Mouse (Mus musculus): ENCODE data around the gene Frmd4a.

Frmd4a gene

GRCm38 (mm10) chr2:4438739-4439138 lies 421.2 kb downstream of the Frmd4a start:
- peak; percentile 21 for DNase-seq (ENCODE audit: extremely low read depth, low read depth)

GRCm38 (mm10) chr2:4439909-4440308 lies 422.4 kb downstream of the Frmd4a start:
- no peak for DNase-seq (ENCODE audit: extremely low read depth, low read depth)

GRCm38 (mm10) chr2:4441840-4442239 lies 424.3 kb downstream of the Frmd4a start:
- no peak for DNase-seq (ENCODE audit: extremely low read depth, low read depth)

- no peak for DNase-seq (ENCODE audit: extremely low read depth, low read depth)
Measured at GRCm38 (mm10) chr2:4444740-4445139, 427.2 kb downstream of the Frmd4a start.

GRCm38 (mm10) chr2:4445629-4446400 lies 428.3 kb downstream of the Frmd4a start:
- no peak for DNase-seq (ENCODE audit: extremely low read depth, low read depth)

- no peak for DNase-seq (ENCODE audit: extremely low read depth, low read depth)
Measured at GRCm38 (mm10) chr2:4449860-4450480, 432.5 kb downstream of the Frmd4a start.

GRCm38 (mm10) chr2:4452590-4453400 lies 435.3 kb downstream of the Frmd4a start:
- DNase-seq (ENCODE audit: extremely low read depth, low read depth) = no peak

GRCm38 (mm10) chr2:4455097-4456025 lies 437.8 kb downstream of the Frmd4a start:
- DNase-seq (ENCODE audit: extremely low read depth, low read depth) = no peak

GRCm38 (mm10) chr2:4460897-4461296 lies 443.4 kb downstream of the Frmd4a start:
- DNase-seq (ENCODE audit: extremely low read depth, low read depth) = no peak

GRCm38 (mm10) chr2:4461514-4461913 lies 444.0 kb downstream of the Frmd4a start:
- no peak for DNase-seq (ENCODE audit: extremely low read depth, low read depth)

- DNase-seq (ENCODE audit: extremely low read depth, low read depth) = no peak
Measured at GRCm38 (mm10) chr2:4462480-4462879, 445.0 kb downstream of the Frmd4a start.

GRCm38 (mm10) chr2:4466084-4466483 lies 448.6 kb downstream of the Frmd4a start:
- DNase-seq (ENCODE audit: extremely low read depth, low read depth) = no peak

GRCm38 (mm10) chr2:4467314-4467713 lies 449.8 kb downstream of the Frmd4a start:
- peak; percentile 80 for DNase-seq (ENCODE audit: extremely low read depth, low read depth)

- no peak for DNase-seq (ENCODE audit: extremely low read depth, low read depth)
Measured at GRCm38 (mm10) chr2:4472760-4473480, 455.4 kb downstream of the Frmd4a start.

- no peak for DNase-seq (ENCODE audit: extremely low read depth, low read depth)
Measured at GRCm38 (mm10) chr2:4473866-4474538, 456.5 kb downstream of the Frmd4a start.

GRCm38 (mm10) chr2:4474539-4474937 lies 457.0 kb downstream of the Frmd4a start:
- DNase-seq (ENCODE audit: extremely low read depth, low read depth) = no peak

- no peak for DNase-seq (ENCODE audit: extremely low read depth, low read depth)
Measured at GRCm38 (mm10) chr2:4475991-4476390, 458.5 kb downstream of the Frmd4a start.

- DNase-seq (ENCODE audit: extremely low read depth, low read depth) = no peak
Measured at GRCm38 (mm10) chr2:4476608-4477007, 459.1 kb downstream of the Frmd4a start.

- DNase-seq (ENCODE audit: extremely low read depth, low read depth) = no peak
Measured at GRCm38 (mm10) chr2:4477311-4477710, 459.8 kb downstream of the Frmd4a start.

GRCm38 (mm10) chr2:4480180-4480579 lies 462.7 kb downstream of the Frmd4a start:
- no peak for DNase-seq (ENCODE audit: extremely low read depth, low read depth)

Data from MEL-GATA-1-ER (cell line).